In genomic region chr10:130541931-130542691, GRCm38 (mm10) we compare ENCODE assay signal across 8 mouse cellular contexts. TPM values are rescaled to one million over a fixed set of nuclear protein-coding genes. Genes with fewer than 3 reads are reported as not detected.
DNase-seq lines count a peak whose midpoint lies in the region; ATAC-seq and TF ChIP-seq lines count a peak whose summit lies in the region.
"Not testable (repeated sequence)": the region's sequence is repeated elsewhere in the genome, so short reads cannot be mapped to it uniquely, and the experiment has no call there.

No protein-coding gene starts in this region.

- H3K4me2 ChIP-seq in embryonic facial prominence, embryonic 14.5 days (ENCODE audit: low read depth, low read length): peak overlapping the region; percentile 71
- peak overlapping the region; percentile 61 for H3K4me2 ChIP-seq in limb, embryonic 12.5 days
- H3K4me2 ChIP-seq in midbrain, embryonic 14.5 days (ENCODE audit: low read length): peak overlapping the region; percentile 59

- H3K36me3 ChIP-seq in embryonic facial prominence, embryonic 14.5 days (ENCODE audit: control insufficient read depth, insufficient read depth, low read length); heart, adult 2 months (ENCODE audit: control insufficient read depth, insufficient read depth, low read length); limb, embryonic 12.5 days; midbrain, embryonic 14.5 days (ENCODE audit: control insufficient read depth, insufficient read depth, low read length): not testable (repeated sequence)

- not testable (repeated sequence) for H3K9me3 ChIP-seq in embryonic facial prominence, embryonic 14.5 days (ENCODE audit: control insufficient read depth, low read length); limb, embryonic 12.5 days; midbrain, embryonic 14.5 days (ENCODE audit: control insufficient read depth, low read length)

- DNase-seq in A20 (ENCODE audit: low read depth, low spot score): peak; percentile 92
- peak; percentile 87 for DNase-seq in embryonic facial prominence, embryonic 14.5 days (ENCODE audit: low spot score)
- DNase-seq in heart, adult 2 months: peak; percentile 67 to 81
- peak; percentile 81 to 85 for DNase-seq in kidney, adult 8-10 months
- peak; percentile 83 for DNase-seq in midbrain, embryonic 14.5 days
- DNase-seq in spleen, adult 18-20 months: peak; percentile 57 to 70

- TF ChIP-seq POLR2A in bone marrow, adult 2 months (IDR thresholded peaks at IDR 0.05; ENCODE audit: borderline replicate concordance, control insufficient read depth, low read depth, low read length); heart, adult 2 months (IDR thresholded peaks at IDR 0.05; ENCODE audit: insufficient read depth, low read depth, low read length): not testable (repeated sequence)

- H3K9ac ChIP-seq in embryonic facial prominence, embryonic 14.5 days (ENCODE audit: low read depth, low read length): peak overlapping the region; percentile 65
- peak overlapping the region; percentile 58 for H3K9ac ChIP-seq in heart, adult 2 months (ENCODE audit: low read depth, low read length)
- peak overlapping the region; percentile 53 for H3K9ac ChIP-seq in limb, embryonic 12.5 days (replicated peaks)
- H3K9ac ChIP-seq in midbrain, embryonic 14.5 days (replicated peaks; ENCODE audit: low read length): peak overlapping the region; percentile 59

- not testable (repeated sequence) for H3K4me1 ChIP-seq in bone marrow, adult 2 months (ENCODE audit: control insufficient read depth, insufficient read depth, low read length); embryonic facial prominence, embryonic 14.5 days (ENCODE audit: control insufficient read depth, insufficient read depth, low read length); heart, adult 2 months (ENCODE audit: control insufficient read depth, insufficient read depth, low read length); limb, embryonic 12.5 days (replicated peaks); midbrain, embryonic 14.5 days (ENCODE audit: control insufficient read depth, insufficient read depth, low read length)

- H3K27me3 ChIP-seq in embryonic facial prominence, embryonic 14.5 days (replicated peaks; ENCODE audit: control insufficient read depth, insufficient read depth, low read length); heart, adult 2 months (ENCODE audit: control insufficient read depth, insufficient read depth, low read length); limb, embryonic 12.5 days; midbrain, embryonic 14.5 days (ENCODE audit: control insufficient read depth, insufficient read depth, low read length): not testable (repeated sequence)

- not testable (repeated sequence) for H3K27ac ChIP-seq in bone marrow, adult 2 months (ENCODE audit: control insufficient read depth, insufficient read depth, low read depth, low read length, poor library complexity); heart, adult 2 months
- peak overlapping the region; percentile 67 for H3K27ac ChIP-seq in embryonic facial prominence, embryonic 14.5 days (replicated peaks; ENCODE audit: low read depth, low read length)
- H3K27ac ChIP-seq in limb, embryonic 12.5 days: peak overlapping the region; percentile 74; the same call in 1 of the 2 replicates
- 0 out of 2 replicates have a peak overlapping the region, but pooled peaks have one; percentile 42 for H3K27ac ChIP-seq in midbrain, embryonic 14.5 days (replicated peaks; ENCODE audit: low read depth, low read length)

- H3K79me2 ChIP-seq in heart, adult 2 months (replicated peaks; ENCODE audit: control insufficient read depth, insufficient read depth, low read length): not testable (repeated sequence)

- TF ChIP-seq CTCF in bone marrow, adult 2 months (IDR thresholded peaks at IDR 0.05; ENCODE audit: control insufficient read depth, insufficient read depth, low read length); heart, adult 2 months (IDR thresholded peaks at IDR 0.05): not testable (repeated sequence)

- intact Hi-C loops in heart, adult 2 months (cut with DNase I): not testable (repeated sequence)

- TF ChIP-seq EP300 in heart, adult 2 months (IDR thresholded peaks at IDR 0.05; ENCODE audit: insufficient read depth, low read depth, low read length): not testable (repeated sequence)

- WGBS in bone marrow, adult 2 months: 2% methylated on average over 21 of the region's 21 CpGs
- under 1% methylated on average over 20 of the region's 21 CpGs for WGBS in embryonic facial prominence, embryonic 14.5 days
- 2% methylated on average over 21 of the region's 21 CpGs for WGBS in heart, adult 2 months
- 2% methylated on average over 21 of the region's 21 CpGs for WGBS in limb, embryonic 12.5 days
- under 1% methylated on average over 19 of the region's 21 CpGs for WGBS in midbrain, embryonic 14.5 days

- ATAC-seq in embryonic facial prominence, embryonic 14.5 days (ENCODE audit: low read depth): peak; percentile 98
- ATAC-seq in limb, embryonic 12.5 days (ENCODE audit: insufficient number of reproducible peaks, insufficient read depth, low FRiP score, low TSS enrichment, low read depth): peak; percentile 98
- peak; percentile 97 for ATAC-seq in midbrain, embryonic 14.5 days (ENCODE audit: low FRiP score, low TSS enrichment)

- peak overlapping the region; percentile 79 for H3K4me3 ChIP-seq in bone marrow, adult 2 months (replicated peaks; ENCODE audit: control insufficient read depth, low read depth, low read length)
- H3K4me3 ChIP-seq in embryonic facial prominence, embryonic 14.5 days (ENCODE audit: low read depth, low read length): peak overlapping the region; percentile 53
- peak overlapping the region; percentile 59 for H3K4me3 ChIP-seq in heart, adult 2 months
- peak overlapping the region; percentile 56 for H3K4me3 ChIP-seq in limb, embryonic 12.5 days (replicated peaks)
- H3K4me3 ChIP-seq in midbrain, embryonic 14.5 days (replicated peaks; ENCODE audit: low read depth, low read length): peak overlapping the region; percentile 48

RNA-seq across cellular contexts. Expression of gene Vmn2r87, which starts 44.9 kb away (rescaled TPM):
- polyA plus RNA-seq in bone marrow, adult 2 months (2011; ENCODE audit: insufficient read depth, insufficient read length, low replicate concordance, missing spikeins): not detected in 2 replicates
- polyA plus RNA-seq in embryonic facial prominence, embryonic 14.5 days (2014; fragmentation: Nextera tagmentation; extraction: Ambion mirVana): 0.04 TPM in 1 of 2 replicates, not detected in the other
- total RNA-seq in heart, adult 2 months (2021): not detected
- polyA plus RNA-seq in heart, adult 2 months (2012; rRNA removed): not detected in 2 replicates
- polyA plus RNA-seq in limb, embryonic 12.5 days (2016; fragmentation: Nextera tagmentation; extraction: Ambion mirVana): 0.08 TPM in 1 of 2 replicates, not detected in the other
- 0.28 TPM in 1 of 2 replicates, not detected in the other for polyA plus RNA-seq in midbrain, embryonic 14.5 days (2014; fragmentation: Nextera tagmentation; extraction: Ambion mirVana)
